Mouse (Mus musculus): ENCODE measurements around the gene Rps18.
"Not testable (repeated sequence)": the region's sequence is repeated elsewhere in the genome, so short reads cannot be mapped to it uniquely, and the experiment has no call there.

- not testable (repeated sequence) for TF ChIP-seq EP300, CTCF (IDR thresholded peaks at IDR 0.05; ENCODE audit: low read depth)
Measured at GRCm38 (mm10) chr17:33904835-33905234, 51.0 kb downstream of the Rps18 start, which contains the start of gene Platr17.
